Mouse (Mus musculus) ZHBTc4 (cell line): ENCODE measurements at regions not wholly inside any gene's neighbourhood (a gene's known extent, or its start where the extent isn't known, plus 50 kb on each side); places are given as distances from the start of the nearest gene placed in this dataset.

ENCODE experiments used
- DNase-seq: peaks from one replicate; pipeline ENCODE4 v3.0.0-alpha.2; 2011; ENCODE audit warnings: low read depth, low spot score

GRCm38 (mm10) chr4:54161337-54161993 lies 335.6 kb downstream of the Tmem38b start:
- no peak for DNase-seq

- no peak for DNase-seq
Measured at GRCm38 (mm10) chr4:54162308-54162707, 336.5 kb downstream of the Tmem38b start.

GRCm38 (mm10) chr4:54170202-54170931 lies 344.5 kb downstream of the Tmem38b start:
- no peak for DNase-seq

- DNase-seq: no peak
Measured at GRCm38 (mm10) chr4:54184213-54184612, 358.4 kb downstream of the Tmem38b start.

- DNase-seq: no peak
Measured at GRCm38 (mm10) chr4:54195734-54196133, 369.9 kb downstream of the Tmem38b start.

GRCm38 (mm10) chr4:54202440-54202839 lies 376.6 kb downstream of the Tmem38b start:
- DNase-seq: no peak

- no peak for DNase-seq
Measured at GRCm38 (mm10) chr4:54224572-54224971, 398.7 kb downstream of the Tmem38b start.
